Mouse (Mus musculus): ENCODE data around the gene Anp32e.

DNA sequence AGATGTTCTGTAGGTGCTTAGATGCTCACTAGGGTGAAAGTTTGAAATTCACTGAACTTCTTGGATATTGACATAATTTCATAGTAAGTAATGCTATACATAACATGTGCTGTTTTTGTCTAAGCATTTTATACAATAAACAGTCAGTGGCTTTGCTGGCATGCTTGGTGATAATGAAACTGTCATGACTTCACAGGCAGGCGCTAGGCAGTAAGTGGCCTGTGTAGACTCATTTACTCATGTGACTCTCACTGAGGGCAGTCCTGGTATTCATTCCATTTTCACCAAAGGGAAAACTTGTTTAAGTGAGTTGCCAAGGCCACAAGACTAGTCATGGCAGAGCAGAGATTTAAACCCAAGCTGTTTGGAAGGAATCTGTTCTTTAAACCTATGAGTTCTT, 40.2 kb downstream of the Anp32e start:
- TF ChIP-seq CTCF (IDR thresholded peaks at IDR 0.05; ENCODE audit: low read depth) (no peak), EP300 (optimal IDR thresholded peaks at IDR 0.05) (no peak)

Measured in stomach, postnatal 0 days (tissue).